Mouse (Mus musculus) left cerebral cortex, adult 11 months (tissue): ENCODE data around the gene Tnks1bp1.

Experiments used
- DNase-seq: peaks from one replicate; pipeline ENCODE4 v3.0.0; 2022; ENCODE audit warnings: low spot score

The Tnks1bp1 gene

DNA sequence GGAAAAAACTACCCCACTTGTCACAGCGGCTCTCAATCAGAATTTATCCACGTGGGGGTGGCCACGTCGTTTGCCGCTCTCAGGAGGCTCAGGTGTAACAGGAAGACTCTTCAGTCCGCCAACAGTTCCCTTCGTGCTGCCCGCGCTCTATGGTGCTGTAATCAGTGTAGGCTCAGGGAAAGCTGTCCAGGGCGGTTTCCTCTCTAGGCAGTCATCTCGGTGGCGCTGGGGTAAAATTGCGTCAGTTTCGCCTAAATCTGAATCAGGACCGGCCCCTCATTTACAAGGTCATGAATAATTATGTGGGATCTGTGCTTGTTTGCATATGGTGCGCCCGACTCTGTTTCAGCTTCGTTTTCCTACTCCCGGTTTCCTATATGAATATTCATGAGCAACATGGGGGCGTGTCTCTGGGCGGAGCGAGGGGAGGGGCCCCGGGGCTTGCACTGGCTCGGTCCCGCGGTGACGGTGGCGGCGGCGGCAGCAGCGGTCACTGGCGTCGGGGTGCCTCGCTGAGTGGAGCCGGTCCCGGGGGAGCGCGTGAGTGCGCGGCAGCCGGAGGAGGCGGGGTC, at the start of gene Tnks1bp1:
Gene Tnks1bp1 (plus strand): TSS at position 427 of the 572 bp plus-strand sequence.
- peak; percentile 93 for DNase-seq

- DNase-seq, result no peak
These were observed 48.2 kb upstream of the Tnks1bp1 start for GRCm38 (mm10) chr2:84999486-85000181.

GRCm38 (mm10) chr2:85001497-85001896, 46.3 kb upstream of the Tnks1bp1 start:
- DNase-seq, result no peak

- DNase-seq, result no peak
These were observed 45.2 kb upstream of the Tnks1bp1 start for GRCm38 (mm10) chr2:85002575-85002974.

DNA sequence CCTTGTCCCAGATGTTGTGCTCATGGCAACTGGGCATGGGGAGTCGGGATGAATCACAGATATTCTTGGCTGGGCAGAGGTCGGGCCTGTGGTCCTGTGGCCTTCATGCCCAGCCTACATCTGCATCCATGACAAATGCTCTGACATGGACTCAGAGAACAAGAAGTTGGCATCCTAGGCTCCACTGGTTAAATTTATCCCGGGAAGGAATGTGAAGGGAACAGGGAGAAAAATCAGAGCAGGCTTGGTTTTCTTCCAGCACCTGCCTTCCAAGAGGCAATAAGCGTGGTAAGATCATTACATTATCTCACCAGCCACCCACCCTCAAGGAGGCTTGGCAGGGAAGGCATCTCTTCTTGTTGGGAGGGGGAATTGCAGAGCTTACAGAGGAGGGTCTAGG, 43.5 kb upstream of the Tnks1bp1 start:
- DNase-seq, result no peak

DNA sequence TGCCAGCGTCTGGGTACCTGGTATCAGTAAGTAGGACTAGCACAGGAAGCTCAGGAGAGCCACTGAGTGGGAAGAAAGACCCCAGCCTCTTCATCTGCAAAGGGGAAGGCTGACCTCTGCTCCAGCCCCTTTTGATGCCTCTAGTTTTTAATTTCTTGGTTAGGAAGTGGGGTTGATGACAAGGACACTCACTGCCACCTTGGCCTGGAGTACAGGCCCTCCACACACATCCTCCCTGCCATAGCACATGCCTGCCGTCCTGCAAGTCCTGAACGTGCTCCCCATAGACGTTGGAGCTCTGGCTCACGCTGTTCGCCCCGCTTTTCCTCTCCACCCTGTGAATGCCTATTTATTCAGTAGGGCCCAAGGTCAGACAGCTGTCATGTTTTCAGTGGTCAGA, 41.2 kb upstream of the Tnks1bp1 start:
- no peak for DNase-seq

DNA sequence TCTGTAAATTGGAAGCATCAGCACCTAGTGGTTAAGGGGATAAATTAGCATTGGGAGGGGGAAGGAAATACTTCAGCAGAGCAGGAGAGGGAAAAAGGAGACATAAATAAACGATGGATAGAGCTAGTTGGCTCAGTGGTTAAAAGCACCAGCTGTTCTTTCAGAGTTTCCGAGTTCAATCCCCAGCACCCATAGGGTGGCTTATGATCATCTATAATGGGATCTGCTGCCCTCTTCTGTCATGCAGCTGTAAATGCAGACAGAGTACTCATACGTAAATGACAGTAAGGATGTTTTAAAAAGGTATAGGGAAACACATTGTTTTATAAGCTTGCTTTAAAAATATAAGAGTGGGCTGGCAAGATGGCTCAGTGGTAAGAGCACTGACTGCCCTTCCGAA, 40.1 kb upstream of the Tnks1bp1 start:
- DNase-seq, result no peak

- DNase-seq, result no peak
These were observed 38.6 kb upstream of the Tnks1bp1 start for GRCm38 (mm10) chr2:85009212-85009611.

GRCm38 (mm10) chr2:85011906-85012604, 35.8 kb upstream of the Tnks1bp1 start:
- no peak for DNase-seq

- no peak for DNase-seq
These were observed 35.1 kb upstream of the Tnks1bp1 start for GRCm38 (mm10) chr2:85012679-85013078.

- no peak for DNase-seq
These were observed 33.8 kb upstream of the Tnks1bp1 start for GRCm38 (mm10) chr2:85013826-85014587.

DNA sequence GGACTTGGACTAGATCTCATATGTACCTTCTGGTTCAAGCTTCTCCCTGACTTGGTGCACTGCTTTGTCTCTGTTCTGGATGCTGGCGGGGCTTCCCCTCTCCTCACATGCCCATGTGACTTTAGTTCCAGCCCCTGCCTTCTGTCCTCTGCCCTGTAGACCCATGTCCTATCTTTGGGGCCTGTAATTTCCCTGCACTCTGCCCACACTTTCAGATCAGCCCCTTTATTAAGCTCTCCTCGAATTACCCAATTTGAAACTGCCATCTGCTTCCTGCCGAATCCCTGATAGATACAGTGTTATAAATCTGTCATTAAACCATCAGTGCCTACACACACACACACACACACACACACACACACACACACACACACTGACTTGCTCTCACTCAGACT, 33.2 kb upstream of the Tnks1bp1 start:
- DNase-seq, result no peak

- no peak for DNase-seq
These were observed 25.8 kb upstream of the Tnks1bp1 start for GRCm38 (mm10) chr2:85022043-85022442.

DNA sequence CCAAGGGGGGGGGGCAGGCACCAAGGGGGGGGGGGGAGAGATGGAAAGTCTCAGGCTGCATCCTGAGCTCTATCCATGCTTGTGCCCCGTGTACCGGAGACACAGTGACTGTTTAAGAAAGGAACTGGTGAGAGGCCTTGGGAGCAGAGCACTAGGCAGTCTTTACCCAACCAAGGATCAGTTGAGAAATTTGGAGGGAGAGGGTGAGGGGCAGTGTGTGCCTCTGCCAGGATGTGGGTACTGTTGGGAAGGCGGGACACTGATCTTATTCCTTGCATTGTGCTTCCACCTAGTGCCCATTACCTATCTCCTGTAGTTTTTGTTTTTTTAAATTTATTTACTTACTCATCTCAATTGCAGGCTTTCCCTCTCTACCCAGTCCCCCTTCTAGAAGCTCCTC, 21.6 kb upstream of the Tnks1bp1 start:
- DNase-seq, result no peak

GRCm38 (mm10) chr2:85027281-85027680, 20.5 kb upstream of the Tnks1bp1 start:
- no peak for DNase-seq

- no peak for DNase-seq
These were observed 17.9 kb upstream of the Tnks1bp1 start for GRCm38 (mm10) chr2:85029897-85030296.

DNA sequence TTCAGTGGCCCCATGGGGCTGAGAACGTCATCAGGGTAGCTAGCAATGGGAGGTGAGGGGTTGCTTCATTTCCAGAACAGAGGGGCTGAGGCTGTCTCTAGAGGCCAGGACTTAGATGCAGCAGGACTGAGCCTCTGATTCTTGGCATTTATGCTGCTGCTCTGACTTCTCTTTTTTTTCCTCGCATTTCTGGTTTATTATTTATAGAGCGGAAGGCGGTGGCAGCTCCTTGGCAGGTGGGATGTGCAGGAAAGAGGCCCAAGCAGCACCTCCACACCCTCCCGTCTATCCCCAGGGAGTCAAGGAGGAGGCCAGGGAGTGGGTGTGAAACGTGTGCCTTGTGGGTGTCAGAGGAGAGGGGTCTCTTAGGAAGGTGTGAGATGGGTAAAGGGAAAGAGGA, 16.8 kb upstream of the Tnks1bp1 start:
- no peak for DNase-seq

- no peak for DNase-seq
These were observed 14.7 kb upstream of the Tnks1bp1 start for GRCm38 (mm10) chr2:85033121-85033520.

GRCm38 (mm10) chr2:85034169-85034568, 13.7 kb upstream of the Tnks1bp1 start:
- no peak for DNase-seq

GRCm38 (mm10) chr2:85036507-85037046, 11.2 kb upstream of the Tnks1bp1 start:
- DNase-seq, result no peak

- DNase-seq, result peak; percentile 84
These were observed 10.5 kb upstream of the Tnks1bp1 start, which contains the start of the genes Ssrp1 and P2rx3 for GRCm38 (mm10) chr2:85037047-85038026. Gene Ssrp1, plus strand, starts transcription at chr2:85037234. Gene P2rx3, minus strand, starts transcription at chr2:85037462.
